Mouse (Mus musculus): ENCODE measurements around the gene Olfr1039. TPM values are rescaled to one million over a fixed set of nuclear protein-coding genes. Genes with fewer than 3 reads are reported as not detected.
"Not testable (repeated sequence)": the region's sequence is repeated elsewhere in the genome, so short reads cannot be mapped to it uniquely, and the experiment has no call there.

The Olfr1039 gene
- polyA plus RNA-seq (2012; rRNA removed) (not detected in 2 replicates), polyA plus RNA-seq (2014; fragmentation: Nextera tagmentation; extraction: Ambion mirVana) (not detected in 2 replicates)

DNA sequence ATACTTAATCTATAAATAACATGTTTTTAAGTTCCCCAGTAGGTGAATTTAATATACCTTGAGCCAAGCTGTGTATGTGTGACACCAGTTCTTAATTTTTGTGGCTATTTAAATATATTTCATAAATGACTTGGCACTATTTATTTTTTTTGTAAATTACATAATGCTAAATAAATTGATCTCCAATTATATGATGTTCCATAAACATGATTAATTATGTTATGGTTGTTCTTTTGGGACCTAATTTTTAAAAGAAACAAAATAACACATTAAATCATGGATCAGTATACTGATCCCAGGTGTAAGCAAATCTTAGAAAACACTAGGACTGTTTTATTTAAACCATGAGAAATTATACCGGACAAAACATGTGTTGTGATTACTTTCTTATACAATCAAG is at the start of gene Olfr1039:
Gene Olfr1039, minus strand, starts transcription at position 101 of the 400 bp plus-strand sequence.
- WGBS (ENCODE audit: insufficient replicate concordance), result 64% methylated on average over 1 of the region's 1 CpGs
- no peaks in the 10 kb centered on the region for H3K9me3 ChIP-seq (ENCODE audit: control insufficient read depth, low read length)
- no peak within 1 kb of the TSS for H3K4me3 ChIP-seq (ENCODE audit: insufficient read depth in 1 of 2, low read depth in 2 of 2, low read length in 2 of 2)
- no peak for ATAC-seq (ENCODE audit: insufficient read depth)
- DNase-seq (ENCODE audit: low read depth in 3 of 3, low spot score in 3 of 3), result no peak
- H3K27ac ChIP-seq, result no peak within 1 kb of the TSS
- H3K4me1 ChIP-seq (replicated peaks; ENCODE audit: control insufficient read depth in 2 of 2, insufficient read depth in 2 of 2, low read length in 1 of 2), result no peaks in the 10 kb centered on the region
- H3K27me3 ChIP-seq (ENCODE audit: control insufficient read depth, insufficient read depth, low read length), result no peaks in the 10 kb centered on the region
- H3K4me2 ChIP-seq (ENCODE audit: low read depth), result no peak within 1 kb of the TSS
- H3K9ac ChIP-seq (replicated peaks), result no peak within 1 kb of the TSS
- no peaks in the 10 kb centered on the region for H3K36me3 ChIP-seq (replicated peaks; ENCODE audit: control insufficient read depth, insufficient read depth, low read depth)
- no peak for TF ChIP-seq CTCF (IDR thresholded peaks at IDR 0.05; ENCODE audit: low read depth)
- no peak for TF ChIP-seq EP300 (IDR thresholded peaks at IDR 0.05; ENCODE audit: low read depth)

DNA sequence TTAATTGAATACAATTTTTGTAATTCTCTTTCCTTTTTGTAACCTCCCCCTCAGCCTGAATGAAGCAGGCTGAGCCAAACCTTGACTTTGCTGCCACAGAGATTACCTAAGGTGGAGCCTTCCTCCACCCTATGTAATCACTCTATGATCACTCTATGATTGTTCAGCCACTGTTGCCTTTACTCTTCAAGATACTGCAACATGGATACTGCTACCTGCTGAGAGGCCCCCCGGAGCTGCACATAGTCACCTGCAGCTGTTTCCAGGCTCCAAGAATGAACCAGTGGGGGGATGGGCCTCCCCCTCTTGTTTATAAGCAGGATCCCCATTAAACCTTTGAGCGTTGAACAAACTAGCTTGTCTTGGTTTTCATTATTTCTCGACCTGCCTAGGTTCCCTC is 44.2 kb upstream of the Olfr1039 start:
- H3K9me3 ChIP-seq (ENCODE audit: control insufficient read depth, low read length), result no peaks in the 10 kb centered on the region
- H3K4me3 ChIP-seq (ENCODE audit: insufficient read depth in 1 of 2, low read depth in 2 of 2, low read length in 2 of 2), result no peak overlapping the region
- TF ChIP-seq EP300 (IDR thresholded peaks at IDR 0.05; ENCODE audit: low read depth) (no peak), CTCF (IDR thresholded peaks at IDR 0.05; ENCODE audit: low read depth) (no peak)
- no peak overlapping the region for H3K4me2 ChIP-seq (ENCODE audit: low read depth)
- no peak overlapping the region for H3K27ac ChIP-seq
- 63% methylated on average over 3 of the region's 3 CpGs for WGBS (ENCODE audit: insufficient replicate concordance)
- no peaks in the 10 kb centered on the region for H3K4me1 ChIP-seq (replicated peaks; ENCODE audit: control insufficient read depth in 2 of 2, insufficient read depth in 2 of 2, low read length in 1 of 2)
- DNase-seq (ENCODE audit: low read depth in 3 of 3, low spot score in 3 of 3) (no peak), ATAC-seq (ENCODE audit: insufficient read depth) (no peak)
- no peaks in the 10 kb centered on the region for H3K27me3 ChIP-seq (ENCODE audit: control insufficient read depth, insufficient read depth, low read length)
- no peak overlapping the region for H3K9ac ChIP-seq (replicated peaks)
- H3K36me3 ChIP-seq (replicated peaks; ENCODE audit: control insufficient read depth, insufficient read depth, low read depth), result no peaks in the 10 kb centered on the region

DNA sequence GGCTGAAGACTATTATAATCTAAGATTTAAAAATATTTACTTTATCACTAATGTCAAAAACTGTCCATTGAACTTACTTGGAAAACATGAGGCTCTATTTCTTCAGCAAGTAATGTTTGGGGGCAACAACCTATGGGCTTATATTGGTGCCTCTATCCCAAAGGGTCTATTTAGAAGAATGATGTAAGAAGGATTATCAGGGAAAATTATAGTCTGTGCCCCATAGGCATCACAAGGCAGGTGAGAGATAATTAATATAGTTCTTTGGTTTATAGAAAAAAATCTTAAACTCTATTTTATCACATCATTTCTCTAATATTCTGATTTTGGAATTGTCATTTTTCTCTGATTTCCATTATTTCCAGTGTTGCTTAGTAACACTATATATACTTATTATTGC is 42.0 kb upstream of the Olfr1039 start, which contains the start of gene Olfr1044:
Gene Olfr1044, minus strand, starts transcription at position 101 of the 400 bp plus-strand sequence.
- no peak for DNase-seq (ENCODE audit: low read depth in 3 of 3, low spot score in 3 of 3)
- no peak within 1 kb of the TSS for H3K27ac ChIP-seq
- TF ChIP-seq EP300 (IDR thresholded peaks at IDR 0.05; ENCODE audit: low read depth), result no peak
- no peak for TF ChIP-seq CTCF (IDR thresholded peaks at IDR 0.05; ENCODE audit: low read depth)
- H3K27me3 ChIP-seq (ENCODE audit: control insufficient read depth, insufficient read depth, low read length), result no peaks in the 10 kb centered on the region
- H3K9me3 ChIP-seq (ENCODE audit: control insufficient read depth, low read length), result no peaks in the 10 kb centered on the region
- no peak for ATAC-seq (ENCODE audit: insufficient read depth)
- no peak within 1 kb of the TSS for H3K9ac ChIP-seq (replicated peaks)
- no peak within 1 kb of the TSS for H3K4me3 ChIP-seq (ENCODE audit: insufficient read depth in 1 of 2, low read depth in 2 of 2, low read length in 2 of 2)
- H3K36me3 ChIP-seq (replicated peaks; ENCODE audit: control insufficient read depth, insufficient read depth, low read depth), result no peaks in the 10 kb centered on the region
- no peaks in the 10 kb centered on the region for H3K4me1 ChIP-seq (replicated peaks; ENCODE audit: control insufficient read depth in 2 of 2, insufficient read depth in 2 of 2, low read length in 1 of 2)
- no peak within 1 kb of the TSS for H3K4me2 ChIP-seq (ENCODE audit: low read depth)

DNA sequence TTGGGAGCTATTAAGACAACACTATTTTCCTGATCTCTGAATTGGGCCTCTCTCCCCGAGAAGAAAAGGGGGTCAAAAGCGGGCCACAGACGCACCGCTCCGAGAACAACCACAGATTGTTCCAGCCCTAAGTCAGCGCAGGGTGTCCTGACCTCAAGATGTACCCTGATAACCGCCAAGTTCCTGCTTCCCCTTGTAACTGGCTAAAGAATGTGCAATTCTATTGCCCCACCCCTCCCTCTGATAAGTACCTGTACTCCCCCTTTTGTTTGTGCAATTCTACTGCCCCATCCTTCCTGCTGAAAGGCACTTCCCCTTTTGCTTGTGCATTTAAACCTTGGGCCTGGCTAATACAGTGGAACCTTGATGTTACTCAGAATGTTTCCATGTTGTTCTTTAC is 39.7 kb upstream of the Olfr1039 start:
- H3K9me3 ChIP-seq (ENCODE audit: control insufficient read depth, low read length); ATAC-seq (ENCODE audit: insufficient read depth); H3K4me1 ChIP-seq (replicated peaks; ENCODE audit: control insufficient read depth in 2 of 2, insufficient read depth in 2 of 2, low read length in 1 of 2); H3K36me3 ChIP-seq (replicated peaks; ENCODE audit: control insufficient read depth, insufficient read depth, low read depth); H3K4me3 ChIP-seq (ENCODE audit: insufficient read depth in 1 of 2, low read depth in 2 of 2, low read length in 2 of 2); H3K27me3 ChIP-seq (ENCODE audit: control insufficient read depth, insufficient read depth, low read length); H3K27ac ChIP-seq; H3K9ac ChIP-seq (replicated peaks); H3K4me2 ChIP-seq (ENCODE audit: low read depth); DNase-seq (ENCODE audit: low read depth in 3 of 3, low spot score in 3 of 3): not testable (repeated sequence)
- WGBS (ENCODE audit: insufficient replicate concordance), result 17% methylated on average over 7 of the region's 7 CpGs

DNA sequence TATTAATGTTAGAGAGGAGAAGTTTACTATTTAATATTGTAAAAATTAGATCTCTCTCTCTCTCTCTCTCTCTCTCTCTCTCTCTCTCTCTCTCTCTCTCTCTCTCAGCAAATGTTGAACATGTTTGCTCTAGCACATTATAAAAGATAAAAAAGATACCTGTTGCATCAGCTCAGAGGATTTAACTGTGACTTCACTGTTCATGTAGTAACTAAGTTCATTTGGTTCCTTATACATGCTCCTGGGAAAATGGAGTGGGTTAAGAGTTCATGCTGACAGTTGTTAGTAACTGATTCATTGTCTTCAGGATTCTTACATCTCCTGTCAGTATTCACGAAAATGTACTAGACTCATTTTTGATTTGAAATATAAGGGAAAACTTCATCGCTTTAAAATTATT is 31.7 kb upstream of the Olfr1039 start, which contains the start of gene Olfr1043:
Gene Olfr1043, minus strand, starts transcription at position 101 of the 400 bp plus-strand sequence.
- ATAC-seq (ENCODE audit: insufficient read depth) (no peak), DNase-seq (ENCODE audit: low read depth in 3 of 3, low spot score in 3 of 3) (no peak)
- no peaks in the 10 kb centered on the region for H3K9me3 ChIP-seq (ENCODE audit: control insufficient read depth, low read length)
- TF ChIP-seq CTCF (IDR thresholded peaks at IDR 0.05; ENCODE audit: low read depth) (no peak), EP300 (IDR thresholded peaks at IDR 0.05; ENCODE audit: low read depth) (no peak)
- 70% methylated on average over 2 of the region's 2 CpGs for WGBS (ENCODE audit: insufficient replicate concordance)
- H3K27me3 ChIP-seq (ENCODE audit: control insufficient read depth, insufficient read depth, low read length), result no peaks in the 10 kb centered on the region
- H3K36me3 ChIP-seq (replicated peaks; ENCODE audit: control insufficient read depth, insufficient read depth, low read depth), result no peaks in the 10 kb centered on the region
- no peak within 1 kb of the TSS for H3K27ac ChIP-seq
- H3K4me3 ChIP-seq (ENCODE audit: insufficient read depth in 1 of 2, low read depth in 2 of 2, low read length in 2 of 2), result no peak within 1 kb of the TSS
- H3K9ac ChIP-seq (replicated peaks), result no peak within 1 kb of the TSS
- H3K4me1 ChIP-seq (replicated peaks; ENCODE audit: control insufficient read depth in 2 of 2, insufficient read depth in 2 of 2, low read length in 1 of 2), result no peaks in the 10 kb centered on the region
- H3K4me2 ChIP-seq (ENCODE audit: low read depth), result no peak within 1 kb of the TSS
